Mouse (Mus musculus) erythroblast, embryonic 14.5 days (primary cell): ENCODE measurements at regions not wholly inside any gene's neighbourhood (a gene's known extent, or its start where the extent isn't known, plus 50 kb on each side); places are given as distances from the start of the nearest gene placed in this dataset.

Source experiments
- H3K27me3 ChIP-seq: 2 replicates; pipeline ENCODE4 v1.6.1; 2012; ENCODE audit warnings: inconsistent platforms; ENCODE audit not compliant: control insufficient read depth
- H3K36me3 ChIP-seq: 2 replicates; pipeline ENCODE4 v1.6.1; 2012; ENCODE audit warnings: mild to moderate bottlenecking, inconsistent platforms; ENCODE audit not compliant: control insufficient read depth
- H3K4me1 ChIP-seq: 2 replicates; pipeline ENCODE4 v1.6.1; 2012; ENCODE audit warnings: inconsistent platforms; ENCODE audit not compliant: control insufficient read depth
- H3K4me3 ChIP-seq: replicated peaks from 2 replicates; pipeline ENCODE3; 2012; ENCODE audit warnings: moderate library complexity, mild to moderate bottlenecking, inconsistent platforms
- H3K9me3 ChIP-seq: 2 replicates; pipeline ENCODE4 v1.6.1; 2012; ENCODE audit warnings: low read length, inconsistent platforms, mixed read lengths; ENCODE audit not compliant: control insufficient read depth
- GATA1 ChIP-seq: IDR thresholded peaks from 2 replicates; pipeline ENCODE4 v1.6.1; 2012; ENCODE audit warnings: low read length, inconsistent platforms, mixed read lengths
- TAL1 ChIP-seq: IDR thresholded peaks from 3 replicates; pipeline ENCODE4 v1.6.1; 2012; ENCODE audit warnings: low read length, inconsistent platforms, mixed read lengths

- Histone ChIP-seq H3K4me3 (no peak overlapping the region), H3K36me3 (no peaks in the 10 kb centered on the region), H3K27me3 (no peaks in the 10 kb centered on the region), H3K4me1 (no peaks in the 10 kb centered on the region), H3K9me3 (peaks cover 2% of the 10 kb centered on the region; the same call in 1 of the 2 replicates)
- TF ChIP-seq TAL1, result no peak
Measured at GRCm38 (mm10) chr14:76810697-76811589, 225.6 kb upstream of the Ccdc122 start.

GRCm38 (mm10) chr14:76810041-76810440 is 226.5 kb upstream of the Ccdc122 start:
- H3K4me3 ChIP-seq, result no peak overlapping the region
- H3K4me1 ChIP-seq, result no peaks in the 10 kb centered on the region
- peaks cover 2% of the 10 kb centered on the region; the same call in 1 of the 2 replicates for H3K9me3 ChIP-seq
- TF ChIP-seq TAL1 (no peak), GATA1 (no peak)
- H3K36me3 ChIP-seq, result no peaks in the 10 kb centered on the region
- no peaks in the 10 kb centered on the region for H3K27me3 ChIP-seq

- no peak for TF ChIP-seq GATA1
- TF ChIP-seq TAL1, result no peak
- Histone ChIP-seq H3K27me3 (no peaks in the 10 kb centered on the region), H3K4me1 (no peaks in the 10 kb centered on the region), H3K9me3 (peaks cover 2% of the 10 kb centered on the region; the same call in 1 of the 2 replicates), H3K36me3 (no peaks in the 10 kb centered on the region), H3K4me3 (no peak overlapping the region)
Measured at GRCm38 (mm10) chr14:76809411-76809810, 227.2 kb upstream of the Ccdc122 start.

DNA sequence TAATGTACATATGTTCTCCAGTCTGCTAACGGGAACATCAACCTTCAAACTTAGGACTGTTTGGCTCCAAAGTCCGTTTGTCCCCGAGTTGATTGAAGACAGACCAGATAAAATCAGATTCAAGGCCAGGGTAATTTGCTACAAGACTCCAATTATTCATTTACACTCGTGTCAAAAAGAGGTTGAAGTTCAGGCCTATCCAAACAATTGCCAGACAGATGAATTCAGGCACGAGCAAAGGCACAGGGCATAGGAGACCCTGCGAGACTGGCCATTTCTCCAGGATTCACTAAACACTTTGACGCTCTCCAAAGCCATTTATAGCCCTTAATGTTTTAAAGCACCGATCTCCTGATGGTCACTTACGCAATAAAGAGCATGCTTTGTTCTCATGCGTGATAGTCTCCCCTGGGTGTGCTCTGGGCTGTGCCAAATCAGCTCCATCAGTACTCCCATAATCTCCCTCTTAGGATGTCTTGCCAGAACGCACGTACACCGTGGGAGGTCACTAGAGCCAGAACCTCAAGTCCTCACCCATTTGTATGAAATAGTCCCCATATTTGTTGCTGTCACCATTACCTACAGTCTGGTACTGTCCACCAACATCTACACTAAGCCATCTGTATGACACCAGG is 231.3 kb upstream of the Ccdc122 start:
- Histone ChIP-seq H3K9me3 (peaks cover 2% of the 10 kb centered on the region; the same call in 1 of the 2 replicates), H3K27me3 (no peaks in the 10 kb centered on the region), H3K4me1 (no peaks in the 10 kb centered on the region), H3K36me3 (no peaks in the 10 kb centered on the region), H3K4me3 (no peak overlapping the region)
- TF ChIP-seq TAL1, result no peak
- no peak for TF ChIP-seq GATA1

DNA sequence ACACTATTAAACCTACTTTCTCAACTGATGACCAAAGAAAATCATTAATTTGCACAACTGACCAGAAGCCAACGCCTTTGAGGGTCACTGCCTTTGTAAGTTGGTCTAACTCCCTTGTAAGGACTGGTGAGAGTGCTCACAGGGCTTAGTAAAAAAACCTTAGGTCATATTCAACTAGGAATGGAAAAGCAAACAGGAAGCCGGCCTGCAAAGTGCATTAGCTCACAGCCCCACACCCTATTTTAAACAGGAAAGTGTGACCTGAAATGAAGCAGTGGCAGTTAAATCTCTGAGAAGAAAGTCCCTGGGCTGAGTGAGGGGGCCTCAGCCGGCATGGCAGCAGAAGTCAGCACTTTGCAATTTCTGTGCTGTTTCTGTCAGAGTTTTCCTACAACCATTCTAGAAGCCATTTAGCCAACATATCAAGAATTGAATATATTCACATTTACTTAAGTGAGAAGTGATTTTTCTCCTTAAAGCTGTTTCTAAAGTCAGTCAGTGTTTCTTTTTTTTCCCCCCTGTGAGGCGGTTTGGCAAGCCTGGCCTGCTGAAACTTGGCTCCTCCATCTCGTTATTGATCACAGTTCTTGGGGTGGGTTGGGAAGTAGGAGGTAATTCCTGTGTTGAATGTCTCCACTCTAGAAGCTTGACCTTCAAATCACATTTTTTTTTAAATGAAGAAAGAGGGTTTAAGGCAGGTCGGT is 232.0 kb upstream of the Ccdc122 start:
- Histone ChIP-seq H3K36me3 (no peaks in the 10 kb centered on the region), H3K4me1 (no peaks in the 10 kb centered on the region), H3K27me3 (no peaks in the 10 kb centered on the region), H3K9me3 (peaks cover 2% of the 10 kb centered on the region; the same call in 1 of the 2 replicates), H3K4me3 (no peak overlapping the region)
- no peak for TF ChIP-seq GATA1
- no peak for TF ChIP-seq TAL1

- Histone ChIP-seq H3K27me3 (no peaks in the 10 kb centered on the region), H3K4me3 (no peak overlapping the region), H3K36me3 (no peaks in the 10 kb centered on the region), H3K4me1 (no peaks in the 10 kb centered on the region), H3K9me3 (no peaks in the 10 kb centered on the region)
- no peak for TF ChIP-seq TAL1
- no peak for TF ChIP-seq GATA1
Measured at GRCm38 (mm10) chr14:76800181-76800580, 236.4 kb upstream of the Ccdc122 start.

DNA sequence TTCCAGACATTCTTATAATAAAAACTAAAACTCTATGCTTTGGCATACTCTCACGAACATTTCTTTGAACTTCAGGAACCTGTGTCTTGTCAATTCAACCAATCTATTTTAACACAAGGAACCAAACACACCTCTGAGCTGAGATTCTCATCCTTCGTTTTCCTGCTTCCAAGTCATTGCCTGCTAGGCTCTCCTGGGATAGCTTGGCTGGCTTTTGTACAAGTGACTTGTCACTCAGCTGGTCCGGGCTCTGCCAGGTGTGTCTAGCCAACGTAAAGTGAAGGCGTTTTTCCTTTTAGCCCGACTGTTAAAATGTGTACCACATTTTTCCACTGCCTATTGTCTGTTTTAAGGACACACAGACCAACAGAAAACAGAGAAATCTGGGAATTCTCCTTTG is 236.8 kb upstream of the Ccdc122 start:
- Histone ChIP-seq H3K27me3 (no peaks in the 10 kb centered on the region), H3K4me1 (no peaks in the 10 kb centered on the region), H3K4me3 (no peak overlapping the region), H3K36me3 (no peaks in the 10 kb centered on the region), H3K9me3 (no peaks in the 10 kb centered on the region)
- no peak for TF ChIP-seq TAL1
- TF ChIP-seq GATA1, result no peak

GRCm38 (mm10) chr14:76798925-76799428 is 237.6 kb upstream of the Ccdc122 start:
- Histone ChIP-seq H3K4me1 (no peaks in the 10 kb centered on the region), H3K9me3 (no peaks in the 10 kb centered on the region), H3K4me3 (no peak overlapping the region), H3K27me3 (no peaks in the 10 kb centered on the region), H3K36me3 (no peaks in the 10 kb centered on the region)
- no peak for TF ChIP-seq TAL1
- TF ChIP-seq GATA1, result no peak

- H3K4me3 ChIP-seq, result no peak overlapping the region
- H3K9me3 ChIP-seq, result no peaks in the 10 kb centered on the region
- TF ChIP-seq GATA1, result no peak
- no peak for TF ChIP-seq TAL1
- no peaks in the 10 kb centered on the region for H3K4me1 ChIP-seq
- H3K27me3 ChIP-seq, result no peaks in the 10 kb centered on the region
- no peaks in the 10 kb centered on the region for H3K36me3 ChIP-seq
Measured at GRCm38 (mm10) chr14:76798488-76798887, 238.1 kb upstream of the Ccdc122 start.
